ENCODE assay signal across 9 mouse cellular contexts in genomic region chr11:102146531-102146930, GRCm38 (mm10). TPM values are rescaled to one million over a fixed set of nuclear protein-coding genes. Genes with fewer than 3 reads are reported as not detected.
DNase-seq lines count a peak whose midpoint lies in the region; ATAC-seq lines count a peak whose summit lies in the region.
"Had no signal": no experiment of that assay in that cellular context is flagged by ENCODE, and none has a peak within 500 bp of the region (broad histone marks: within the 10 kb centered on the region; RNA-seq: fewer than 3 reads in every experiment).

No protein-coding gene starts in this region.

- no peak for DNase-seq in hindbrain, embryonic 14.5 days (ENCODE audit: low spot score)
- peak; percentile 43 for DNase-seq in ZHBTc4 (ENCODE audit: low read depth, low spot score)
- DNase-seq in embryonic facial prominence, embryonic 14.5 days (ENCODE audit: low spot score) = no peak
- DNase-seq in right cerebral cortex, postnatal 4 days = no peak
- no peak for DNase-seq in right cerebral cortex, postnatal 14 days
- DNase-seq in frontal cortex, postnatal 25 days (ENCODE audit: low spot score in 2 of 2) = no peak
- DNase-seq: cerebellum, postnatal 25 days had no signal

- no peaks in the 10 kb centered on the region for H3K36me3 ChIP-seq in hindbrain, embryonic 12.5 days
- no peaks in the 10 kb centered on the region for H3K36me3 ChIP-seq in hindbrain, embryonic 14.5 days (replicated peaks; ENCODE audit: control insufficient read depth, insufficient read depth)
- H3K36me3 ChIP-seq in embryonic facial prominence, embryonic 14.5 days (ENCODE audit: control insufficient read depth, insufficient read depth, low read length) = no peaks in the 10 kb centered on the region
- H3K36me3 ChIP-seq in liver, embryonic 15.5 days (replicated peaks) = 0 out of 2 replicates have a peak, but pooled peaks cover 11% of the 10 kb centered on the region

- 0 out of 2 replicates have a peak overlapping the region, but pooled peaks have one; percentile 28 for H3K4me3 ChIP-seq in hindbrain, embryonic 12.5 days
- no peak overlapping the region for H3K4me3 ChIP-seq in hindbrain, embryonic 14.5 days (replicated peaks; ENCODE audit: low read length)
- H3K4me3 ChIP-seq in embryonic facial prominence, embryonic 14.5 days (ENCODE audit: low read depth, low read length) = peak overlapping the region; percentile 1; the same call in 1 of the 2 replicates
- H3K4me3 ChIP-seq in liver, embryonic 15.5 days (replicated peaks) = peak overlapping the region; percentile 64

- no peak overlapping the region for H3K27ac ChIP-seq in hindbrain, embryonic 12.5 days
- no peak overlapping the region for H3K27ac ChIP-seq in hindbrain, embryonic 14.5 days
- H3K27ac ChIP-seq in embryonic facial prominence, embryonic 14.5 days (replicated peaks; ENCODE audit: low read depth, low read length) = no peak overlapping the region
- peak overlapping the region; percentile 48; the same call in 1 of the 2 replicates for H3K27ac ChIP-seq in liver, embryonic 15.5 days (replicated peaks)

- ATAC-seq in hindbrain, embryonic 12.5 days (ENCODE audit: low FRiP score) = no peak
- no peak for ATAC-seq in hindbrain, embryonic 14.5 days (ENCODE audit: low FRiP score)
- no peak; the same call in 1 of the 2 replicates for ATAC-seq in embryonic facial prominence, embryonic 14.5 days (ENCODE audit: low read depth)
- ATAC-seq in liver, embryonic 15.5 days (ENCODE audit: insufficient read depth) = no peak

- no peaks in the 10 kb centered on the region for H3K9me3 ChIP-seq in hindbrain, embryonic 12.5 days (replicated peaks)
- no peaks in the 10 kb centered on the region for H3K9me3 ChIP-seq in hindbrain, embryonic 14.5 days (ENCODE audit: control insufficient read depth, low read length)
- H3K9me3 ChIP-seq in embryonic facial prominence, embryonic 14.5 days (ENCODE audit: control insufficient read depth, low read length) = no peaks in the 10 kb centered on the region
- no peaks in the 10 kb centered on the region for H3K9me3 ChIP-seq in liver, embryonic 15.5 days (replicated peaks)

- WGBS in hindbrain, embryonic 12.5 days = 10% methylated on average over 17 of the region's 17 CpGs
- WGBS in hindbrain, embryonic 14.5 days = 7% methylated on average over 17 of the region's 17 CpGs
- WGBS in embryonic facial prominence, embryonic 14.5 days = 18% methylated on average over 14 of the region's 17 CpGs
- 7% methylated on average over 17 of the region's 17 CpGs for WGBS in liver, embryonic 15.5 days (ENCODE audit: insufficient replicate concordance)

- H3K4me1 ChIP-seq in hindbrain, embryonic 12.5 days = peaks cover 19% of the 10 kb centered on the region
- no peaks in the 10 kb centered on the region; the same call in 1 of the 2 replicates for H3K4me1 ChIP-seq in hindbrain, embryonic 14.5 days (replicated peaks; ENCODE audit: control insufficient read depth, insufficient read depth, low read length)
- no peaks in the 10 kb centered on the region for H3K4me1 ChIP-seq in embryonic facial prominence, embryonic 14.5 days (ENCODE audit: control insufficient read depth, insufficient read depth, low read length)
- peaks cover 40% of the 10 kb centered on the region for H3K4me1 ChIP-seq in liver, embryonic 15.5 days (replicated peaks)

- peaks cover 79% of the 10 kb centered on the region for H3K27me3 ChIP-seq in hindbrain, embryonic 12.5 days
- H3K27me3 ChIP-seq in hindbrain, embryonic 14.5 days (ENCODE audit: control insufficient read depth, insufficient read depth, low read length) = peaks cover 73% of the 10 kb centered on the region
- peaks cover 55% of the 10 kb centered on the region for H3K27me3 ChIP-seq in embryonic facial prominence, embryonic 14.5 days (replicated peaks; ENCODE audit: control insufficient read depth, insufficient read depth, low read length)
- H3K27me3 ChIP-seq in liver, embryonic 15.5 days = peaks cover 72% of the 10 kb centered on the region

- no peak overlapping the region for H3K9ac ChIP-seq in hindbrain, embryonic 12.5 days
- H3K9ac ChIP-seq in hindbrain, embryonic 14.5 days = no peak overlapping the region
- no peak overlapping the region for H3K9ac ChIP-seq in embryonic facial prominence, embryonic 14.5 days (ENCODE audit: low read depth, low read length)
- peak overlapping the region; percentile 53 for H3K9ac ChIP-seq in liver, embryonic 15.5 days

- no peak overlapping the region for H3K4me2 ChIP-seq in hindbrain, embryonic 12.5 days (replicated peaks)
- H3K4me2 ChIP-seq in hindbrain, embryonic 14.5 days (replicated peaks) = no peak overlapping the region
- no peak overlapping the region for H3K4me2 ChIP-seq in embryonic facial prominence, embryonic 14.5 days (ENCODE audit: low read depth, low read length)
- H3K4me2 ChIP-seq in liver, embryonic 15.5 days = peak overlapping the region; percentile 83

RNA-seq across cellular contexts. Expression of gene Nags, which starts 1.2 kb away (rescaled TPM):
- polyA plus RNA-seq in hindbrain, embryonic 12.5 days (2016; fragmentation: Nextera tagmentation; extraction: Ambion mirVana) = 0.14 TPM in 1 of 2 replicates, not detected in the other
- 0.09 TPM in 1 of 2 replicates, not detected in the other for polyA plus RNA-seq in hindbrain, embryonic 14.5 days (2014; fragmentation: Nextera tagmentation; extraction: Ambion mirVana)
- polyA plus RNA-seq in embryonic facial prominence, embryonic 14.5 days (2014; fragmentation: Nextera tagmentation; extraction: Ambion mirVana) = 0.28 and 0.49 TPM in 2 replicates
- 16.5 and 18.2 TPM in 2 replicates for polyA plus RNA-seq in liver, embryonic 15.5 days (2015; fragmentation: Nextera tagmentation; extraction: Ambion mirVana)

RNA-seq across cellular contexts. Expression of gene Tmem101, which starts 9.7 kb away (rescaled TPM):
- 37.9 and 40.4 TPM in 2 replicates for polyA plus RNA-seq in hindbrain, embryonic 12.5 days (2016; fragmentation: Nextera tagmentation; extraction: Ambion mirVana)
- 32.7 and 35.0 TPM in 2 replicates for polyA plus RNA-seq in hindbrain, embryonic 14.5 days (2014; fragmentation: Nextera tagmentation; extraction: Ambion mirVana)
- polyA plus RNA-seq in embryonic facial prominence, embryonic 14.5 days (2014; fragmentation: Nextera tagmentation; extraction: Ambion mirVana) = 30.0 and 31.1 TPM in 2 replicates
- 9.6 and 12.0 TPM in 2 replicates for polyA plus RNA-seq in liver, embryonic 15.5 days (2015; fragmentation: Nextera tagmentation; extraction: Ambion mirVana)

RNA-seq across cellular contexts. Expression of gene Lsm12, which starts 38.6 kb away (rescaled TPM):
- polyA plus RNA-seq in hindbrain, embryonic 12.5 days (2016; fragmentation: Nextera tagmentation; extraction: Ambion mirVana) = 114 TPM in 2 replicates
- polyA plus RNA-seq in hindbrain, embryonic 14.5 days (2014; fragmentation: Nextera tagmentation; extraction: Ambion mirVana) = 78.6 and 81.9 TPM in 2 replicates
- polyA plus RNA-seq in embryonic facial prominence, embryonic 14.5 days (2014; fragmentation: Nextera tagmentation; extraction: Ambion mirVana) = 92.9 and 98.4 TPM in 2 replicates
- polyA plus RNA-seq in liver, embryonic 15.5 days (2015; fragmentation: Nextera tagmentation; extraction: Ambion mirVana) = 51.4 and 70.3 TPM in 2 replicates

RNA-seq across cellular contexts. Expression of gene Pyy, which starts 38.9 kb away (rescaled TPM):
- polyA plus RNA-seq in hindbrain, embryonic 12.5 days (2016; fragmentation: Nextera tagmentation; extraction: Ambion mirVana) = 3.3 and 5.5 TPM in 2 replicates
- polyA plus RNA-seq in hindbrain, embryonic 14.5 days (2014; fragmentation: Nextera tagmentation; extraction: Ambion mirVana) = 4.3 and 4.4 TPM in 2 replicates
- polyA plus RNA-seq in embryonic facial prominence, embryonic 14.5 days (2014; fragmentation: Nextera tagmentation; extraction: Ambion mirVana) = 0.58 and 0.90 TPM in 2 replicates
- 0.29 and 0.71 TPM in 2 replicates for polyA plus RNA-seq in liver, embryonic 15.5 days (2015; fragmentation: Nextera tagmentation; extraction: Ambion mirVana)

RNA-seq across cellular contexts. Expression of gene G6pc3, which starts 42.9 kb away (rescaled TPM):
- 26.8 and 27.0 TPM in 2 replicates for polyA plus RNA-seq in hindbrain, embryonic 12.5 days (2016; fragmentation: Nextera tagmentation; extraction: Ambion mirVana)
- 39.9 and 42.3 TPM in 2 replicates for polyA plus RNA-seq in hindbrain, embryonic 14.5 days (2014; fragmentation: Nextera tagmentation; extraction: Ambion mirVana)
- polyA plus RNA-seq in embryonic facial prominence, embryonic 14.5 days (2014; fragmentation: Nextera tagmentation; extraction: Ambion mirVana) = 27.9 and 29.3 TPM in 2 replicates
- polyA plus RNA-seq in liver, embryonic 15.5 days (2015; fragmentation: Nextera tagmentation; extraction: Ambion mirVana) = 8.2 and 8.8 TPM in 2 replicates

Comparison
In these comparisons a context has a peak if more than half of its experiments do, and no peak if none do; other contexts are left out.
1. RNA of gene Nags, which starts 1.2 kb away (polyA plus RNA-seq): 16.5 to 18.2 TPM in liver, embryonic 15.5 days; 0.28 to 0.49 TPM in embryonic facial prominence, embryonic 14.5 days, 0.14 TPM in hindbrain, embryonic 12.5 days and 0.09 TPM in hindbrain, embryonic 14.5 days; every median in the first group is over 10 times any median in the second.